Mouse (Mus musculus) thymus, postnatal 4 days (tissue): Measurements from ENCODE around the gene Abcc5.

Experiments used
- DNase-seq: peaks from one replicate; pipeline ENCODE4 v3.0.0; 2021

Gene Abcc5

GRCm38 (mm10) chr16:20357837-20358236 is 68.4 kb downstream of the Abcc5 start:
- no peak for DNase-seq

- no peak for DNase-seq
These were observed 71.4 kb downstream of the Abcc5 start for GRCm38 (mm10) chr16:20354762-20355161.

GRCm38 (mm10) chr16:20354011-20354410 is 72.2 kb downstream of the Abcc5 start:
- DNase-seq: no peak

GRCm38 (mm10) chr16:20345464-20345863 is 80.7 kb downstream of the Abcc5 start:
- DNase-seq: no peak

GRCm38 (mm10) chr16:20338616-20339015 is 87.6 kb downstream of the Abcc5 start:
- no peak for DNase-seq

GRCm38 (mm10) chr16:20334918-20335317 is 91.3 kb downstream of the Abcc5 start:
- DNase-seq: no peak

- no peak for DNase-seq
These were observed 97.9 kb downstream of the Abcc5 start for GRCm38 (mm10) chr16:20328306-20328705.

- DNase-seq: no peak
These were observed 100.9 kb downstream of the Abcc5 start, which contains the start of gene Cyp2ab1 for GRCm38 (mm10) chr16:20325286-20325685. TSS of gene Cyp2ab1 (minus strand) at chr16:20325404.

GRCm38 (mm10) chr16:20323907-20324306 is 102.3 kb downstream of the Abcc5 start:
- DNase-seq: no peak

GRCm38 (mm10) chr16:20322274-20322673 is 103.9 kb downstream of the Abcc5 start:
- peak; percentile 28 for DNase-seq

GRCm38 (mm10) chr16:20316770-20317169 is 109.4 kb downstream of the Abcc5 start:
- no peak for DNase-seq

- DNase-seq: no peak
These were observed 110.9 kb downstream of the Abcc5 start for GRCm38 (mm10) chr16:20315266-20315665.

- no peak for DNase-seq
These were observed 113.9 kb downstream of the Abcc5 start for GRCm38 (mm10) chr16:20312272-20312671.

GRCm38 (mm10) chr16:20301770-20302649 is 124.2 kb downstream of the Abcc5 start, which contains the start of gene Parl:
TSS of gene Parl (minus strand) at chr16:20302387.
- peak; percentile 93 for DNase-seq

GRCm38 (mm10) chr16:20300076-20300475 is 126.1 kb downstream of the Abcc5 start:
- DNase-seq: no peak
